Mouse (Mus musculus): ENCODE measurements around the gene Hmox1. TPM values are rescaled to one million over a fixed set of nuclear protein-coding genes. Genes with fewer than 3 reads are reported as not detected.

Hmox1 gene
- polyA plus RNA-seq, 3 experiments from 2014 or later: 6.3 to 8.2 (median 7.8) TPM

Other genes with a start within 250 kb of the Hmox1 start
- gene Isx, start 220.4 kb upstream of the Hmox1 start, polyA plus RNA-seq (2017; shearing (Covaris generic)): under 1 TPM in 1 of 3 experiments, not detected in 2; 0.24 TPM
- 10 to 100 TPM; 32.6 to 57.3 (median 42.5) TPM for gene Hmgxb4, start 100.3 kb upstream of the Hmox1 start, polyA plus RNA-seq (2017; shearing (Covaris generic))
- 10 to 100 TPM; 13.7 to 24.0 (median 15.1) TPM for gene Tom1, start 59.9 kb upstream of the Hmox1 start, polyA plus RNA-seq (2017; shearing (Covaris generic))
- gene Mcm5, start 15.9 kb downstream of the Hmox1 start, polyA plus RNA-seq (2017; shearing (Covaris generic)): 10 to 100 TPM; 32.1 to 95.9 (median 36.2) TPM
- under 1 TPM in 1 of 3 experiments, not detected in 2; 0.41 TPM for gene Rasd2, start 120.3 kb downstream of the Hmox1 start, polyA plus RNA-seq (2017; shearing (Covaris generic))